Mouse (Mus musculus): Measurements from ENCODE around the gene Eng. TPM values are rescaled to one million over a fixed set of nuclear protein-coding genes. Genes with fewer than 3 reads are reported as not detected.

Gene Eng
- polyA plus RNA-seq, 1 experiment from 2014 or later: 25.5 TPM

DNA sequence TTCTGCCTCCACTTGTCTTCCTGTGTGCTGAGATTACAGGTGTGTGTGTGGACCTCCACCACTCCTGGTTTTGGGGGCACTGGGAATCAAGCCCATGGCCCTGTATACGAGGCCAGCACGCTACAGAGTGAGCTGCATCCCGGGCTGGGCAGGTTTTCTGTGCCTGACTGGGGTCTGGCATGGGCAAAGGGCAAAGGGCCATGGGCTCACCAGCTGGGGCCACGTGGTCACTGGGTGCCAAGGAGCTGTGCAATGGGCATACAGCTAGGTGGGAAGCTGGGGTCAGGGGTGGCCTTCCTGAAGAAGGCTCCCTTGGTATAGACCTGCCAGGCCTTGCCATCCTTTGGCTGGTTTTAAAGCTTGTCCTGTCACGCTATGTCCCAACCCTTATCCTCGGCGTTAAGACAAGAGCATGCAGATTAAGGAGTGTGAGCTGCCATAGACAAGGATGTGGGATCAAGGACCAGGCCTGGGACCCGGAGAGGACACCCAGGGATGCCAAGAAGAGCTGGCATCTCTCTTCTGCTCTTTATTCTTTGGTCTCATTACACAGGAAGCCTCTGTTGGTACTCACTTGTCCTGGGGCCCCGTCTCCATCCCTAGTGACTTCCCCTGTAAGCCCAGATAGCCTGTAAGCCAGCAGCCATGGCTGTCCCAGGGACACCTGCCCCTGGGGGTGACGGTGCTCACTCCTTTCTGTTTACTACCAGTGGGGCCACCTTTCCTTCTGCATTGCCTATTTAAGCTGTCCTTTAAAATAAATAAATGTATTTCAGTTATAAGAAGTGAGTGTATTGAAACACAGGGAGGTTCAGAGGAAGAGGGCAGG is 11.9 kb upstream of the Eng start:
- no peak for ATAC-seq (replicated peaks; ENCODE audit: low FRiP score)
- Histone ChIP-seq H3K9me3 (ENCODE audit: control insufficient read depth, low read length) (no peaks in the 10 kb centered on the region), H3K9ac (ENCODE audit: low read length) (no peak overlapping the region), H3K4me1 (replicated peaks; ENCODE audit: control insufficient read depth, insufficient read depth, low read length) (peaks cover 2% of the 10 kb centered on the region), H3K36me3 (ENCODE audit: control insufficient read depth, insufficient read depth, low read length) (no peaks in the 10 kb centered on the region), H3K27me3 (ENCODE audit: control insufficient read depth, insufficient read depth, low read length) (no peaks in the 10 kb centered on the region), H3K27ac (ENCODE audit: low read depth, low read length) (no peak overlapping the region), H3K4me2 (ENCODE audit: low read depth, low read length, severe bottlenecking) (no peak overlapping the region), H3K4me3 (ENCODE audit: low read depth, low read length) (no peak overlapping the region)
- WGBS: 86% methylated on average over 10 of the region's 10 CpGs
- DNase-seq (ENCODE audit: low spot score): no peak

DNA sequence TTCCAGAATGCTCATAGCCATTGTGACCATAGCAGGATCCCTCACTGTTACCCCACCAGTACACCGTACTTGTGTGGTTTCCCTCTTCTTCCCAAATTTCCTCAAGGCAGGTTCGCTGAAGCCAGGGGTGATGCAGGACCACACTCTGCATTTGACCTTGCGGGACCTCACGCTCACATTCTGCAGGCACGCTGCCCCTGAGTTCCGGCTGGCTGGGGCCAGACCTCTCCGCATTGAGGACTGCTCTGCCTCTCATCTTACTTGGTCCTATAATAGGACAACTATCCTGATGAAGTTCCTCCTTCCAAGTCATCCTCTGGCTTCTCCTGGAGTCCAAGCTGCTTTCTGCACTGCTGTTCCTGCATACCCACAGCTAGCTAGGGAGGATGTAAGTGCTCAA is 9.8 kb upstream of the Eng start:
- H3K4me1 ChIP-seq (replicated peaks; ENCODE audit: control insufficient read depth, insufficient read depth, low read length): no peaks in the 10 kb centered on the region
- no peaks in the 10 kb centered on the region for H3K36me3 ChIP-seq (ENCODE audit: control insufficient read depth, insufficient read depth, low read length)
- H3K9me3 ChIP-seq (ENCODE audit: control insufficient read depth, low read length): no peaks in the 10 kb centered on the region
- H3K27ac ChIP-seq (ENCODE audit: low read depth, low read length): no peak overlapping the region
- no peak overlapping the region for H3K4me3 ChIP-seq (ENCODE audit: low read depth, low read length)
- H3K27me3 ChIP-seq (ENCODE audit: control insufficient read depth, insufficient read depth, low read length): no peaks in the 10 kb centered on the region
- no peak overlapping the region for H3K9ac ChIP-seq (ENCODE audit: low read length)
- H3K4me2 ChIP-seq (ENCODE audit: low read depth, low read length, severe bottlenecking): no peak overlapping the region
- WGBS: 84% methylated on average over 7 of the region's 7 CpGs
- DNase-seq (ENCODE audit: low spot score) (no peak), ATAC-seq (replicated peaks; ENCODE audit: low FRiP score) (no peak)

DNA sequence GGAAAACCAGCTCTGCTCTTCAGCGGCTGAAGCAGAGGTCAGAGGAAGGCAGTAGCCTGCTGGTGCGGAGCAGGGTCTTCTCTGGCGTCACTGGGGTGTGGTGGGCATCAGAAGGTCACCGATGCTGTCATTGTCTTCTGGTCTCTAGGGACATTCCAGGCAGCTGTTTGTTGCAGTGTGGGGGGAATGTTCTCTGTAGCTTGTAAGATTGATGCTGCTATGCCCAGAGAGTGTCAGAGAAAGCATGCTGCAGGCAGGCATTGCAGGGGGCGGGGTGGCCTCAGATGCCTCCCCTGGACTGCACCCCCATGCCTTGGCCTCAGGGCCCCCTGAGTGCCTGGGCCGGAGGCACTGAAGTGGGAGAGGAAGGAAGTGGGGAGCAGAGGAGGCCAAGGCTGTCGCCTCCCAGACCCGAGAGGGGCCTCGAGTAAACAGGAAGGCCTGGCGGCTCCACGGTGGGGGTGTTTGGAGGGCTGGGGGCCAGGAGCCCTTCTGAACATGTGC is 8.6 kb upstream of the Eng start:
- Histone ChIP-seq H3K27ac (ENCODE audit: low read depth, low read length) (no peak overlapping the region), H3K36me3 (ENCODE audit: control insufficient read depth, insufficient read depth, low read length) (no peaks in the 10 kb centered on the region), H3K9me3 (ENCODE audit: control insufficient read depth, low read length) (no peaks in the 10 kb centered on the region), H3K4me2 (ENCODE audit: low read depth, low read length, severe bottlenecking) (no peak overlapping the region), H3K4me1 (replicated peaks; ENCODE audit: control insufficient read depth, insufficient read depth, low read length) (no peaks in the 10 kb centered on the region), H3K4me3 (ENCODE audit: low read depth, low read length) (no peak overlapping the region), H3K9ac (ENCODE audit: low read length) (no peak overlapping the region; the same call in 1 of the 2 replicates), H3K27me3 (ENCODE audit: control insufficient read depth, insufficient read depth, low read length) (no peaks in the 10 kb centered on the region)
- no peak for ATAC-seq (replicated peaks; ENCODE audit: low FRiP score)
- no peak for DNase-seq (ENCODE audit: low spot score)
- WGBS: 52% methylated on average over 11 of the region's 11 CpGs

DNA sequence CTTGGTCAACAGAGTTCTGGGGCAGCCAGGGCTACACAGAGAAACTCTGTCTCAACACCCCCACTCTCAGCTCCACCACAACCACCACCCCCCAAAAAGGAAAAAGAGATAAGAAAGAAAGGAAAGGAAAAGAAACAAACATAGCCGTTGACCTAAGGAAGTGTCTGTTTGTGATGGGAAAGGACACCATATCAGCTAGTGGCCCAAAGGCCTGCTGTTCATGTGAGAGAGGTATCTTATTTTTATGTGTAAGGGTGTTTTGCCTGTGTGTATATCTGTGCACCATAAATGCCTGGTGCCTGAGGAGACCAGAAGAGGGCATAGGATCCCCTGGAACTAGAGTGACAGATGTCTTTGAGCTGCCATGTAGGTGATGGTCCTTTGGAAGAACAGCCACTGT is 6.8 kb upstream of the Eng start:
- H3K4me3 ChIP-seq (ENCODE audit: low read depth, low read length): no peak overlapping the region
- no peak for ATAC-seq (replicated peaks; ENCODE audit: low FRiP score)
- no peaks in the 10 kb centered on the region for H3K36me3 ChIP-seq (ENCODE audit: control insufficient read depth, insufficient read depth, low read length)
- H3K27me3 ChIP-seq (ENCODE audit: control insufficient read depth, insufficient read depth, low read length): no peaks in the 10 kb centered on the region
- no peaks in the 10 kb centered on the region for H3K9me3 ChIP-seq (ENCODE audit: control insufficient read depth, low read length)
- no peaks in the 10 kb centered on the region for H3K4me1 ChIP-seq (replicated peaks; ENCODE audit: control insufficient read depth, insufficient read depth, low read length)
- no peak for DNase-seq (ENCODE audit: low spot score)
- no peak overlapping the region for H3K9ac ChIP-seq (ENCODE audit: low read length)
- no peak overlapping the region for H3K27ac ChIP-seq (ENCODE audit: low read depth, low read length)
- no peak overlapping the region for H3K4me2 ChIP-seq (ENCODE audit: low read depth, low read length, severe bottlenecking)
- WGBS: 86% methylated on average over 1 of the region's 1 CpGs

DNA sequence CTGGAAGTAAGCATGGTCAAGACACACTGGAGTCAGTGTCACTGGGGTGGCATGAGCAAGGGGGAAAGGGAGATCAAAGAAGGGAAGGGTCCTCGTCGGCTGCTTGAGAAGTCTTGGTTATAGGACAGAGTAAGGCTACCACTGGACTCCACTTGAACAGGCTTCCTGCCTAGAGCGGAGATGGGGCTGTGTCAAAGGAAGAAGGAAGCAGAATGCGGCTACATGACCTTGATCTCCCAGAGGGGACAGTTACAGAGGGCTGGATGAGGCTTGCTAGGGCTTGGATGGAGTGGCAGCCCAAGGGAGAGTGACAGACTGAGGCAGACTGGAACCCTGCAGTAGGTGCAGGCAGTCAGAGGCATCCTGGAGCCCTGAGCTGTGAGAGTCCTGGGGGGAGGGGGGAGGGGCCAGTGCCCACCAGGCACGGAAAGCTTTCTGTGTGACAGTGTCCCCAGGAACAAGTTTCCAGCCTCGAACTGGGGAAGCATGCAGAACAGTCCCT is 5.8 kb upstream of the Eng start:
- H3K4me1 ChIP-seq (replicated peaks; ENCODE audit: control insufficient read depth, insufficient read depth, low read length): no peaks in the 10 kb centered on the region
- H3K27ac ChIP-seq (ENCODE audit: low read depth, low read length): no peak overlapping the region
- no peak overlapping the region for H3K4me3 ChIP-seq (ENCODE audit: low read depth, low read length)
- no peak overlapping the region for H3K9ac ChIP-seq (ENCODE audit: low read length)
- WGBS: 62% methylated on average over 6 of the region's 6 CpGs
- H3K36me3 ChIP-seq (ENCODE audit: control insufficient read depth, insufficient read depth, low read length): no peaks in the 10 kb centered on the region
- ATAC-seq (replicated peaks; ENCODE audit: low FRiP score) (no peak), DNase-seq (ENCODE audit: low spot score) (no peak)
- no peak overlapping the region for H3K4me2 ChIP-seq (ENCODE audit: low read depth, low read length, severe bottlenecking)
- H3K9me3 ChIP-seq (ENCODE audit: control insufficient read depth, low read length): no peaks in the 10 kb centered on the region
- H3K27me3 ChIP-seq (ENCODE audit: control insufficient read depth, insufficient read depth, low read length): no peaks in the 10 kb centered on the region

DNA sequence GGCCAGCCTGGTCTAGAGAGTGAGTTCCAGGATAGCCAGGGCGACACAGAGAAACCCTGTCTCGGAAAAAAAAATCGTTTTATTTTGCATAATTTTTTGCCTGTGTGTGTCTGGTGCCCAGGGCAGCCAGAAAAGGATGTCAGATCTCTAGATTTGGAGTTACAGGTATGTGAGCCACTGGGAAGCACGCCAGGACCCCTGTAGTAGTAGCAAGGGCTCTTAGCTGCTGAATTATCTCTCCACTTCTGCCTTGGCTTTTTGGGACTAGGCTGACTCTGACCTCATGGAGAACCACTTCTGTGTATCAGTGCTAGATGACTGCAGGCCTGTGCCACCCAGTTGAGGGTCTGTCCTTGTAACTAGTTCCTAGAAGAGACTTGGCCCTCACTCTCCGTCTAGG is 4.6 kb upstream of the Eng start:
- Histone ChIP-seq H3K4me1 (replicated peaks; ENCODE audit: control insufficient read depth, insufficient read depth, low read length) (no peaks in the 10 kb centered on the region), H3K9me3 (ENCODE audit: control insufficient read depth, low read length) (no peaks in the 10 kb centered on the region), H3K4me2 (ENCODE audit: low read depth, low read length, severe bottlenecking) (no peak overlapping the region), H3K27me3 (ENCODE audit: control insufficient read depth, insufficient read depth, low read length) (no peaks in the 10 kb centered on the region), H3K36me3 (ENCODE audit: control insufficient read depth, insufficient read depth, low read length) (no peaks in the 10 kb centered on the region), H3K4me3 (ENCODE audit: low read depth, low read length) (no peak overlapping the region), H3K27ac (ENCODE audit: low read depth, low read length) (no peak overlapping the region), H3K9ac (ENCODE audit: low read length) (no peak overlapping the region)
- ATAC-seq (replicated peaks; ENCODE audit: low FRiP score) (no peak), DNase-seq (ENCODE audit: low spot score) (no peak)
- WGBS: 80% methylated on average over 5 of the region's 5 CpGs

DNA sequence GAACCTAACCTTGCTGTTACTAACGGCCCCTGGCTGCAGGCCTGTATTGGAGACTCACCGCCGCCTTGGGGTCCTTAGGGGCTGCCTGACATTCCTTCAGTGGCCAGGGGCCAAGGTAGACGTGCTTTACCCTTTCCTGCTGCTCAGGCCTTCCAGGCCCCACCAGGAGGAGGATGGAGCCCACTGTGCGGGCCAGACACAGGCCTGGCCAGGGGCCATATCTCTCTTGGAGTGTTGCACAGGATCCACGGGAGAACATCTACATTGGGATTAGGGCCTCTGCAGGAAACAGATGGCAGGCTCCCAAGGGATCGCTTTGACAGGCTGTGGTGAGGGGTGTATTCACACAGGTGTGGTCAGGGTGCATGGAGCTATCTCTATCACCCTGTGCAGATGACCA is 3.6 kb upstream of the Eng start:
- H3K36me3 ChIP-seq (ENCODE audit: control insufficient read depth, insufficient read depth, low read length): no peaks in the 10 kb centered on the region
- DNase-seq (ENCODE audit: low spot score) (no peak), ATAC-seq (replicated peaks; ENCODE audit: low FRiP score) (no peak)
- H3K9me3 ChIP-seq (ENCODE audit: control insufficient read depth, low read length): no peaks in the 10 kb centered on the region
- 81% methylated on average over 7 of the region's 7 CpGs for whole genome bisulfite sequencing
- H3K4me2 ChIP-seq (ENCODE audit: low read depth, low read length, severe bottlenecking): no peak overlapping the region
- no peaks in the 10 kb centered on the region for H3K4me1 ChIP-seq (replicated peaks; ENCODE audit: control insufficient read depth, insufficient read depth, low read length)
- no peak overlapping the region for H3K4me3 ChIP-seq (ENCODE audit: low read depth, low read length)
- H3K27ac ChIP-seq (ENCODE audit: low read depth, low read length): no peak overlapping the region
- H3K9ac ChIP-seq (ENCODE audit: low read length): no peak overlapping the region
- H3K27me3 ChIP-seq (ENCODE audit: control insufficient read depth, insufficient read depth, low read length): no peaks in the 10 kb centered on the region

DNA sequence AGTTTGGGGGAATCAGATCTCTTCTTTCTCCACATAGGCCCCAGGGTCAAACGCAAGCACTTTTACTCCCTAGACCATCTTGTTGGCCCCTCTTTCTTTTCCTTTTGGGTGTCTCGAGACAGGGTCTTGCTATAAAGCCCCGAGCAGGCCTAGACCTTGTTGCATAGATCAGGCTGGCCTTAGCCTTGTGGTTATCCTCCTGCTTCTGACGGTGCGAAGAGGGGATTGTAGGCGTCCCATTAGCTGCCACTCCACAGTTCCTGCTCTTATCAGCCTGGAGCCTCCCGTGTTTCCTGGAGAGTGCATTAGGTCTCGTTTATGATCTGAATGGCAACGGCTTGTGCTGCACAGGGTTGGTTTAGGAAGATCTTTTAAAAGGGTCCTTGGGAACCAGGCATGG is 2.3 kb upstream of the Eng start:
- WGBS: 80% methylated on average over 9 of the region's 9 CpGs
- ATAC-seq (replicated peaks; ENCODE audit: low FRiP score) (no peak), DNase-seq (ENCODE audit: low spot score) (no peak)
- no peak overlapping the region for H3K27ac ChIP-seq (ENCODE audit: low read depth, low read length)
- no peak overlapping the region for H3K9ac ChIP-seq (ENCODE audit: low read length)
- H3K27me3 ChIP-seq (ENCODE audit: control insufficient read depth, insufficient read depth, low read length): no peaks in the 10 kb centered on the region
- no peaks in the 10 kb centered on the region for H3K9me3 ChIP-seq (ENCODE audit: control insufficient read depth, low read length)
- H3K4me2 ChIP-seq (ENCODE audit: low read depth, low read length, severe bottlenecking): no peak overlapping the region
- H3K36me3 ChIP-seq (ENCODE audit: control insufficient read depth, insufficient read depth, low read length): no peaks in the 10 kb centered on the region
- H3K4me3 ChIP-seq (ENCODE audit: low read depth, low read length): no peak overlapping the region
- H3K4me1 ChIP-seq (replicated peaks; ENCODE audit: control insufficient read depth, insufficient read depth, low read length): no peaks in the 10 kb centered on the region
